Mouse (Mus musculus): ENCODE measurements around the gene Hoxd9. TPM values are rescaled to one million over a fixed set of nuclear protein-coding genes. Genes with fewer than 3 reads are reported as not detected.

Gene Hoxd9
- polyA plus RNA-seq, 1 experiment, result 0.75 TPM

DNA sequence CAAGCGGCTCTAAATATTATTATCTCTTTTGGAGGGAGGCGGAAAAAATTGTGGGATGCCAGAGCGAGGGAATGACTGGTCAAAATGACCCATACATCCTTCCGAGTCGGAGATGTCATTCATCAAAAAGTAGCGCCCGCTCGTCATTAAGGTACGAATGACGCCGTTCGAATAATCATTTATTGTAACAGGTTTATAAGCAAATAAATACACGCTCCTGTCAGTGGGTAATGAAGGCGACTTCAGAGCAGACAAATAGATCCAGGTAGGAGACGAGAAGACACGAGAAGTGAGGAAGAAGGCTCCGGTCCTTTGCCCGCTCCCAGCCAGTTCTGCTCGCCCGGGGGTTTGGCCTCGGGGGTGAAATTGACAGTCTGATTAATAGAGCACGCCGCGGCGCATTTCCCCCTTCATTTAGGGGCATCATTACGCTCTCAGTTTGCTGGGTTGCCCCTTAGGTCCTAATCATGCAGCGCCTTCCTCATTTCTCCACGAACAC lies 38.0 kb upstream of the Hoxd9 start, which contains the start of gene Evx2:
Evx2 (minus strand) TSS at position 51 of the 499 bp plus-strand sequence.
- Histone ChIP-seq H3K36me3 (ENCODE audit: control insufficient read depth, insufficient read depth, low read length, poor library complexity, severe bottlenecking) (no peaks in the 10 kb centered on the region), H3K9ac (ENCODE audit: low read depth, poor library complexity, severe bottlenecking) (no peak within 1 kb of the TSS), H3K27me3 (ENCODE audit: control insufficient read depth, insufficient read depth, low read length, poor library complexity, severe bottlenecking) (peaks cover 48% of the 10 kb centered on the region), H3K4me3 (ENCODE audit: low read depth, low read length) (no peak within 1 kb of the TSS), H3K9me3 (replicated peaks; ENCODE audit: control insufficient read depth, insufficient read depth, low read length, poor library complexity, severe bottlenecking) (no peaks in the 10 kb centered on the region), H3K4me1 (ENCODE audit: control insufficient read depth, insufficient read depth, low read length) (no peaks in the 10 kb centered on the region), H3K27ac (ENCODE audit: insufficient read depth, low read length) (no peak within 1 kb of the TSS)
- TF ChIP-seq POLR2A (IDR thresholded peaks at IDR 0.05; ENCODE audit: insufficient read depth, low read length) (no peak), EP300 (IDR thresholded peaks at IDR 0.05; ENCODE audit: insufficient read depth, low read depth, low read length) (no peak), CTCF (IDR thresholded peaks at IDR 0.05; ENCODE audit: low read depth, low read length) (no peak)

GRCm38 (mm10) chr2:74660421-74661375 lies 36.8 kb upstream of the Hoxd9 start:
- TF ChIP-seq EP300 (IDR thresholded peaks at IDR 0.05; ENCODE audit: insufficient read depth, low read depth, low read length), result no peak
- TF ChIP-seq CTCF (IDR thresholded peaks at IDR 0.05; ENCODE audit: low read depth, low read length), result no peak
- no peak for TF ChIP-seq POLR2A (IDR thresholded peaks at IDR 0.05; ENCODE audit: insufficient read depth, low read length)
- Histone ChIP-seq H3K27ac (ENCODE audit: insufficient read depth, low read length) (no peak overlapping the region), H3K4me1 (ENCODE audit: control insufficient read depth, insufficient read depth, low read length) (no peaks in the 10 kb centered on the region), H3K4me3 (ENCODE audit: low read depth, low read length) (no peak overlapping the region), H3K9ac (ENCODE audit: low read depth, poor library complexity, severe bottlenecking) (no peak overlapping the region), H3K9me3 (replicated peaks; ENCODE audit: control insufficient read depth, insufficient read depth, low read length, poor library complexity, severe bottlenecking) (no peaks in the 10 kb centered on the region), H3K27me3 (ENCODE audit: control insufficient read depth, insufficient read depth, low read length, poor library complexity, severe bottlenecking) (peaks cover 41% of the 10 kb centered on the region), H3K36me3 (ENCODE audit: control insufficient read depth, insufficient read depth, low read length, poor library complexity, severe bottlenecking) (no peaks in the 10 kb centered on the region)

- Histone ChIP-seq H3K9me3 (replicated peaks; ENCODE audit: control insufficient read depth, insufficient read depth, low read length, poor library complexity, severe bottlenecking) (no peaks in the 10 kb centered on the region), H3K27ac (ENCODE audit: insufficient read depth, low read length) (no peak overlapping the region), H3K27me3 (ENCODE audit: control insufficient read depth, insufficient read depth, low read length, poor library complexity, severe bottlenecking) (peaks cover 39% of the 10 kb centered on the region), H3K36me3 (ENCODE audit: control insufficient read depth, insufficient read depth, low read length, poor library complexity, severe bottlenecking) (no peaks in the 10 kb centered on the region), H3K4me3 (ENCODE audit: low read depth, low read length) (peak overlapping the region; percentile 16; the same call in 1 of the 2 replicates), H3K9ac (ENCODE audit: low read depth, poor library complexity, severe bottlenecking) (no peak overlapping the region), H3K4me1 (ENCODE audit: control insufficient read depth, insufficient read depth, low read length) (no peaks in the 10 kb centered on the region)
- no peak for TF ChIP-seq EP300 (IDR thresholded peaks at IDR 0.05; ENCODE audit: insufficient read depth, low read depth, low read length)
- peak; percentile 54 for TF ChIP-seq CTCF (IDR thresholded peaks at IDR 0.05; ENCODE audit: low read depth, low read length)
Measured at GRCm38 (mm10) chr2:74661685-74662084, 35.8 kb upstream of the Hoxd9 start.

- Histone ChIP-seq H3K4me1 (ENCODE audit: control insufficient read depth, insufficient read depth, low read length) (no peaks in the 10 kb centered on the region), H3K36me3 (ENCODE audit: control insufficient read depth, insufficient read depth, low read length, poor library complexity, severe bottlenecking) (no peaks in the 10 kb centered on the region), H3K4me3 (ENCODE audit: low read depth, low read length) (no peak overlapping the region), H3K9ac (ENCODE audit: low read depth, poor library complexity, severe bottlenecking) (no peak overlapping the region), H3K27me3 (ENCODE audit: control insufficient read depth, insufficient read depth, low read length, poor library complexity, severe bottlenecking) (peaks cover 39% of the 10 kb centered on the region), H3K27ac (ENCODE audit: insufficient read depth, low read length) (no peak overlapping the region), H3K9me3 (replicated peaks; ENCODE audit: control insufficient read depth, insufficient read depth, low read length, poor library complexity, severe bottlenecking) (no peaks in the 10 kb centered on the region)
- peak; percentile 74 for TF ChIP-seq CTCF (IDR thresholded peaks at IDR 0.05; ENCODE audit: low read depth, low read length)
- TF ChIP-seq POLR2A (IDR thresholded peaks at IDR 0.05; ENCODE audit: insufficient read depth, low read length), result no peak
Measured at GRCm38 (mm10) chr2:74663291-74663925, 34.1 kb upstream of the Hoxd9 start.

DNA sequence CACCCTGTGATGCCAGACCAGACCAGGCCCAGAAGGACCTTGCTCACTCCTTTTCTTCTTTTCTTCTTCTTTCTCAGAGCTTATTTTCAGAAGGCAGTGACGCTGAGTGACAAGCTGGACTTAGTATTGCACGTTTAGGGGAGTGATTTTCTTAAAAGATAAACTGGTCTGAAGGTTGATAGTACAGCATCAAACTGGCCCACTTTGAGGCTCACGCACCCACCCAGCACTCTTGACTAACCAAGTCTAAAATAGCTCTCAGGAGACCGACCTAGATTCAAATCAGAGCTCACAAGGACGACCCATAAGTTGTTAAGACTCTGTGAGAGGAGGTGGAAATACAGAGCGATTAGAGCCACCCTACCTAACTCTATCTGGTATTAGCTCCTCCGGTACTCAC lies 31.1 kb upstream of the Hoxd9 start:
- H3K9me3 ChIP-seq (replicated peaks; ENCODE audit: control insufficient read depth, insufficient read depth, low read length, poor library complexity, severe bottlenecking), result no peaks in the 10 kb centered on the region
- no peaks in the 10 kb centered on the region for H3K4me1 ChIP-seq (ENCODE audit: control insufficient read depth, insufficient read depth, low read length)
- H3K9ac ChIP-seq (ENCODE audit: low read depth, poor library complexity, severe bottlenecking), result no peak overlapping the region
- TF ChIP-seq EP300 (IDR thresholded peaks at IDR 0.05; ENCODE audit: insufficient read depth, low read depth, low read length) (no peak), CTCF (IDR thresholded peaks at IDR 0.05; ENCODE audit: low read depth, low read length) (no peak)
- H3K27ac ChIP-seq (ENCODE audit: insufficient read depth, low read length), result no peak overlapping the region
- H3K27me3 ChIP-seq (ENCODE audit: control insufficient read depth, insufficient read depth, low read length, poor library complexity, severe bottlenecking), result peaks cover 37% of the 10 kb centered on the region
- H3K36me3 ChIP-seq (ENCODE audit: control insufficient read depth, insufficient read depth, low read length, poor library complexity, severe bottlenecking), result no peaks in the 10 kb centered on the region
- no peak overlapping the region for H3K4me3 ChIP-seq (ENCODE audit: low read depth, low read length)

Measured in ES-Bruce4 (cell line).